ENCODE assay signal across 11 mouse cellular contexts in the genomic region with DNA sequence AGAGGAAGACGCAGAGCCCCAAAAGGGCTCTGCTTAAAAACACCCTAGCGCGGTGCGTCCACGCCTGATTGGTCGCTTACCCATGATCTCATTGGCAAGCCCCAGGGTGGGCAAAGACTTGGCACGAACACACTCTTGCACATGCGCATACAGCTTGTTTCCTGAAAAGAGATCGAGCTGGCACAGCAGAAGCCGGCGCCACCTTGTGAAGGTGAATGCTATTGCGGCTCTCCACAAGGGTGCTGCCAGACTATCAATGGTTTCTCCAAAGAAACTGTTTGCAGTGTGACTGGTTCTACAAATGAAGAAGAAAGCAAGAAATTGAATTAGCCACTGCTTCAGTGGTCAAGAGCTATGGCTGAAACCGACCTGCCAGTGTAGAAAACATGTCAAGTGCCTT.
A peak's percentile ranks its signal among the peaks of the same experiment; 100 is the strongest.
DNase-seq lines count a peak whose midpoint lies in the region; ATAC-seq and TF ChIP-seq lines count a peak whose summit lies in the region.
"Had no signal": no experiment of that assay in that cellular context is flagged by ENCODE, and none has a peak within 500 bp of the region (broad histone marks: within the 10 kb centered on the region; RNA-seq: fewer than 3 reads in every experiment).

No protein-coding gene starts in this region.

- H3K27me3 ChIP-seq in lung, embryonic 14.5 days (ENCODE audit: insufficient read depth, low read length), result no peaks in the 10 kb centered on the region
- no peaks in the 10 kb centered on the region for H3K27me3 ChIP-seq in limb, embryonic 10.5 days (ENCODE audit: low read depth, poor library complexity, severe bottlenecking)
- H3K27me3 ChIP-seq in midbrain, embryonic 14.5 days (ENCODE audit: control insufficient read depth, insufficient read depth, low read length), result no peaks in the 10 kb centered on the region
- H3K27me3 ChIP-seq: embryonic facial prominence, embryonic 12.5 days; lung, embryonic 15.5 days had no signal

- H3K4me3 ChIP-seq in lung, embryonic 14.5 days (ENCODE audit: low read depth, low read length), result no peak overlapping the region
- H3K4me3 ChIP-seq in limb, embryonic 10.5 days, result no peak overlapping the region
- H3K4me3 ChIP-seq in midbrain, embryonic 14.5 days (replicated peaks; ENCODE audit: low read depth, low read length), result no peak overlapping the region
- H3K4me3 ChIP-seq: embryonic facial prominence, embryonic 12.5 days; lung, embryonic 15.5 days had no signal

- no peak overlapping the region for H3K27ac ChIP-seq in lung, embryonic 14.5 days (ENCODE audit: low read depth)
- H3K27ac ChIP-seq in limb, embryonic 10.5 days, result no peak overlapping the region
- no peak overlapping the region for H3K27ac ChIP-seq in midbrain, embryonic 14.5 days (replicated peaks; ENCODE audit: low read depth, low read length)
- H3K27ac ChIP-seq: embryonic facial prominence, embryonic 12.5 days; lung, embryonic 15.5 days had no signal

- H3K4me1 ChIP-seq in lung, embryonic 14.5 days (ENCODE audit: insufficient read depth), result no peaks in the 10 kb centered on the region
- no peaks in the 10 kb centered on the region for H3K4me1 ChIP-seq in limb, embryonic 10.5 days
- no peaks in the 10 kb centered on the region for H3K4me1 ChIP-seq in midbrain, embryonic 14.5 days (ENCODE audit: control insufficient read depth, insufficient read depth, low read length)
- H3K4me1 ChIP-seq: embryonic facial prominence, embryonic 12.5 days; lung, embryonic 15.5 days had no signal

- H3K9ac ChIP-seq in lung, embryonic 14.5 days, result no peak overlapping the region
- H3K9ac ChIP-seq in midbrain, embryonic 14.5 days (replicated peaks; ENCODE audit: low read length), result no peak overlapping the region
- H3K9ac ChIP-seq: embryonic facial prominence, embryonic 12.5 days; lung, embryonic 15.5 days had no signal

- H3K36me3 ChIP-seq in lung, embryonic 14.5 days (ENCODE audit: insufficient read depth), result no peaks in the 10 kb centered on the region
- H3K36me3 ChIP-seq in limb, embryonic 10.5 days, result no peaks in the 10 kb centered on the region
- H3K36me3 ChIP-seq in midbrain, embryonic 14.5 days (ENCODE audit: control insufficient read depth, insufficient read depth, low read length), result no peaks in the 10 kb centered on the region
- H3K36me3 ChIP-seq: embryonic facial prominence, embryonic 12.5 days; lung, embryonic 15.5 days had no signal

- DNase-seq in heart, postnatal 4 days, result peak; percentile 5
- DNase-seq in heart, adult 9 months (ENCODE audit: low spot score in 2 of 2), result no peak
- peak; percentile 3 for DNase-seq in lung, embryonic 14.5 days
- no peak for DNase-seq in lung, postnatal 10 days
- DNase-seq in R1 (ENCODE audit: low read depth, low spot score), result peak; percentile 32
- DNase-seq in limb, embryonic 10.5 days (ENCODE audit: low spot score), result peak; percentile 33
- no peak for DNase-seq in midbrain, embryonic 14.5 days
- DNase-seq in ovary, postnatal 10 days (ENCODE audit: low spot score), result no peak
- DNase-seq: kidney, adult 9 months had no signal

- 78% methylated on average over 13 of the region's 13 CpGs for WGBS in lung, embryonic 14.5 days
- WGBS in limb, embryonic 10.5 days, result 78% methylated on average over 13 of the region's 13 CpGs
- 84% methylated on average over 13 of the region's 13 CpGs for WGBS in midbrain, embryonic 14.5 days

- ATAC-seq in lung, embryonic 14.5 days (ENCODE audit: insufficient read depth), result no peak
- no peak for ATAC-seq in midbrain, embryonic 14.5 days (ENCODE audit: low FRiP score, low TSS enrichment)

- TF ChIP-seq CTCF in lung, embryonic 14.5 days (IDR thresholded peaks at IDR 0.05; ENCODE audit: low read depth), result 0 out of 2 replicates have a peak, but pooled peaks have one; percentile 15

- no peaks in the 10 kb centered on the region for H3K9me3 ChIP-seq in lung, embryonic 14.5 days (ENCODE audit: low read depth, low read length)
- no peaks in the 10 kb centered on the region for H3K9me3 ChIP-seq in limb, embryonic 10.5 days (replicated peaks)
- no peaks in the 10 kb centered on the region for H3K9me3 ChIP-seq in midbrain, embryonic 14.5 days (ENCODE audit: control insufficient read depth, low read length)
- H3K9me3 ChIP-seq: embryonic facial prominence, embryonic 12.5 days; lung, embryonic 15.5 days had no signal

- no peak overlapping the region for H3K4me2 ChIP-seq in lung, embryonic 14.5 days
- no peak overlapping the region for H3K4me2 ChIP-seq in midbrain, embryonic 14.5 days (ENCODE audit: low read length)
- H3K4me2 ChIP-seq: embryonic facial prominence, embryonic 12.5 days; lung, embryonic 15.5 days had no signal

Comparison
In these comparisons a context has a peak if more than half of its experiments do, and no peak if none do; other contexts are left out.
1. DNase-seq: peak in heart, postnatal 4 days (single experiment), lung, embryonic 14.5 days (single experiment), R1 (single experiment) and limb, embryonic 10.5 days (single experiment); none in heart, adult 9 months (0 of 2), lung, postnatal 10 days (single experiment), midbrain, embryonic 14.5 days (single experiment) and ovary, postnatal 10 days (single experiment).